10 mouse cellular contexts compared by ENCODE assay signal in genomic region chr13:49242321-49243065, GRCm38 (mm10). TPM values are rescaled to one million over a fixed set of nuclear protein-coding genes. Genes with fewer than 3 reads are reported as not detected.
DNase-seq lines count a peak whose midpoint lies in the region; ATAC-seq and TF ChIP-seq lines count a peak whose summit lies in the region.
"Had no signal": no experiment of that assay in that cellular context is flagged by ENCODE, and none has a peak within 500 bp of the region (broad histone marks: within the 10 kb centered on the region; RNA-seq: fewer than 3 reads in every experiment).

No protein-coding gene starts in this region.

- peaks cover 9% of the 10 kb centered on the region for H3K9me3 ChIP-seq in CH12.LX (replicated peaks; ENCODE audit: low read length)
- no peaks in the 10 kb centered on the region for H3K9me3 ChIP-seq in liver, embryonic 14.5 days (ENCODE audit: control insufficient read depth, low read length)
- H3K9me3 ChIP-seq in forebrain, embryonic 10.5 days: no peaks in the 10 kb centered on the region
- H3K9me3 ChIP-seq in intestine, embryonic 15.5 days: no peaks in the 10 kb centered on the region

- dilution Hi-C loops in CH12.LX (cut with MboI; ENCODE audit: extremely low pct_ligation_motif_present, extremely low pct_unique_long_range_greater_than_20kb, low sequenced_read_pairs): no loop called here

- peak; percentile 72; the same call in 1 of the 2 replicates for TF ChIP-seq EP300 in CH12.LX (IDR thresholded peaks at IDR 0.05; ENCODE audit: low read length)
- no peak for TF ChIP-seq EP300 in liver, embryonic 14.5 days (IDR thresholded peaks at IDR 0.05; ENCODE audit: low read depth)

- peak; percentile 48 for DNase-seq in adrenal gland, postnatal 14 days
- DNase-seq in adrenal gland, adult 8-10 months: no peak
- DNase-seq in CH12.LX (ENCODE audit: extremely low read depth): peak; percentile 91
- DNase-seq in liver, embryonic 14.5 days (ENCODE audit: low read depth in 3 of 3, low spot score in 3 of 3): peak in 2 of 3 experiments; percentile 26 to 34
- no peak for DNase-seq in forebrain, embryonic 10.5 days (ENCODE audit: extremely low spot score, low spot score)
- DNase-seq in right cerebral cortex, postnatal 4 days: no peak
- DNase-seq: cerebellum, postnatal 14 days; midbrain, embryonic 14.5 days had no signal

- no peak for TF ChIP-seq RAD21 in CH12.LX (IDR thresholded peaks at IDR 0.05; ENCODE audit: low read depth, low read length)

- peak; percentile 83 for ATAC-seq in liver, embryonic 14.5 days (ENCODE audit: insufficient read depth)
- no peak for ATAC-seq in intestine, embryonic 15.5 days

- H3K79me2 ChIP-seq in CH12.LX (replicated peaks; ENCODE audit: control insufficient read depth, extremely low read depth, insufficient read depth, poor library complexity, severe bottlenecking): no peaks in the 10 kb centered on the region

- no peak for TF ChIP-seq CTCF in CH12.LX (conservative IDR thresholded peaks at IDR 0.05 in 1 of 2, IDR thresholded peaks at IDR 0.05 in 1 of 2; ENCODE audit: low read depth in 2 of 2, low read length in 2 of 2)
- no peak for TF ChIP-seq CTCF in liver, embryonic 14.5 days (IDR thresholded peaks at IDR 0.05; ENCODE audit: low read depth)
- no peak for TF ChIP-seq CTCF in small intestine, adult 2 months (IDR thresholded peaks at IDR 0.05; ENCODE audit: extremely low read depth, insufficient read length, insufficient replicate concordance, low read depth, low read length)

- H3K27ac ChIP-seq in CH12.LX (ENCODE audit: insufficient read depth, low read depth): peak overlapping the region; percentile 79
- no peak overlapping the region for H3K27ac ChIP-seq in liver, embryonic 14.5 days
- H3K27ac ChIP-seq in small intestine, adult 2 months (ENCODE audit: insufficient read depth, low read depth, low read length): peak overlapping the region; percentile 76
- H3K27ac ChIP-seq in forebrain, embryonic 10.5 days: no peak overlapping the region
- no peak overlapping the region for H3K27ac ChIP-seq in intestine, embryonic 15.5 days

- H3K27me3 ChIP-seq in CH12.LX (replicated peaks): no peaks in the 10 kb centered on the region
- H3K27me3 ChIP-seq in liver, embryonic 14.5 days (ENCODE audit: control insufficient read depth, insufficient read depth, low read length): peaks cover 7% of the 10 kb centered on the region
- H3K27me3 ChIP-seq in small intestine, adult 2 months (ENCODE audit: control insufficient read depth, insufficient read depth, low read length): no peaks in the 10 kb centered on the region
- peaks cover 37% of the 10 kb centered on the region for H3K27me3 ChIP-seq in forebrain, embryonic 10.5 days (ENCODE audit: poor library complexity, severe bottlenecking)
- peaks cover 14% of the 10 kb centered on the region for H3K27me3 ChIP-seq in intestine, embryonic 15.5 days (replicated peaks)

- H3K4me2 ChIP-seq in CH12.LX (ENCODE audit: insufficient read depth, low read depth, poor library complexity, severe bottlenecking): peak overlapping the region; percentile 30
- H3K4me2 ChIP-seq in liver, embryonic 14.5 days (ENCODE audit: low read depth): no peak overlapping the region
- no peak overlapping the region for H3K4me2 ChIP-seq in intestine, embryonic 15.5 days (replicated peaks)

- H3K4me3 ChIP-seq in CH12.LX (replicated peaks in 1 of 3; ENCODE audit: low read depth in 2 of 3, low read length in 2 of 3, poor library complexity in 1 of 3): peak overlapping the region; percentile 36 to 50 (median 44)
- H3K4me3 ChIP-seq in liver, embryonic 14.5 days (ENCODE audit: insufficient read depth in 1 of 2, low read depth in 2 of 2, low read length in 2 of 2): no peak overlapping the region
- peak overlapping the region; percentile 24 for H3K4me3 ChIP-seq in small intestine, adult 2 months (ENCODE audit: low read depth, low read length)
- H3K4me3 ChIP-seq in forebrain, embryonic 10.5 days: no peak overlapping the region
- H3K4me3 ChIP-seq in intestine, embryonic 15.5 days (replicated peaks): no peak overlapping the region

- WGBS in liver, embryonic 14.5 days (ENCODE audit: insufficient replicate concordance): 21% methylated on average over 9 of the region's 9 CpGs
- WGBS in small intestine, adult 2 months: 68% methylated on average over 9 of the region's 9 CpGs
- WGBS in forebrain, embryonic 10.5 days: 82% methylated on average over 9 of the region's 9 CpGs
- WGBS in intestine, embryonic 15.5 days: 66% methylated on average over 9 of the region's 9 CpGs

- peak; percentile 44; the same call in 1 of the 2 replicates for TF ChIP-seq POLR2A in CH12.LX (IDR thresholded peaks at IDR 0.05; ENCODE audit: low read depth, low read length)
- TF ChIP-seq POLR2A in small intestine, adult 2 months (IDR thresholded peaks at IDR 0.05; ENCODE audit: low read depth, low read length): no peak

- in situ Hi-C loops in CH12.LX (cut with MboI; ENCODE audit: low pct_ligation_motif_present, low pct_unique_long_range_greater_than_20kb, low sequenced_read_pairs): no loop called here

- H3K36me3 ChIP-seq in CH12.LX (replicated peaks in 1 of 2; ENCODE audit: control insufficient read depth in 1 of 2, insufficient read depth in 1 of 2, low read length in 1 of 2): peaks cover 6 to 26% of the 10 kb centered on the region in 2 experiments
- no peaks in the 10 kb centered on the region for H3K36me3 ChIP-seq in liver, embryonic 14.5 days (replicated peaks; ENCODE audit: control insufficient read depth, insufficient read depth, low read depth)
- H3K36me3 ChIP-seq in small intestine, adult 2 months (ENCODE audit: control insufficient read depth, insufficient read depth, low read length): no peaks in the 10 kb centered on the region
- no peaks in the 10 kb centered on the region for H3K36me3 ChIP-seq in forebrain, embryonic 10.5 days (replicated peaks)
- no peaks in the 10 kb centered on the region for H3K36me3 ChIP-seq in intestine, embryonic 15.5 days

- peak overlapping the region; percentile 24; the same call in 1 of the 2 replicates for H3K9ac ChIP-seq in CH12.LX (ENCODE audit: insufficient read depth, low read depth)
- H3K9ac ChIP-seq in liver, embryonic 14.5 days (replicated peaks): no peak overlapping the region
- no peak overlapping the region for H3K9ac ChIP-seq in intestine, embryonic 15.5 days

- peaks cover 14 to 46% of the 10 kb centered on the region in 2 experiments for H3K4me1 ChIP-seq in CH12.LX (ENCODE audit: control insufficient read depth in 1 of 2, insufficient read depth in 2 of 2)
- H3K4me1 ChIP-seq in liver, embryonic 14.5 days (replicated peaks; ENCODE audit: control insufficient read depth in 2 of 2, insufficient read depth in 2 of 2, low read length in 1 of 2): peaks cover 0 to 22% of the 10 kb centered on the region in 2 experiments
- peaks cover 3% of the 10 kb centered on the region; the same call in 1 of the 2 replicates for H3K4me1 ChIP-seq in small intestine, adult 2 months (ENCODE audit: control insufficient read depth, insufficient read depth, insufficient read length, low read length)
- H3K4me1 ChIP-seq in forebrain, embryonic 10.5 days: peaks cover 15% of the 10 kb centered on the region
- peaks cover 3% of the 10 kb centered on the region for H3K4me1 ChIP-seq in intestine, embryonic 15.5 days (replicated peaks)

TF ChIP-seq in CH12.LX, 34 proteins besides CTCF, POLR2A, EP300 and RAD21 (continues in another document):
- peak; percentile 55; the same call in 1 of the 2 replicates for TF ChIP-seq ELF1 (IDR thresholded peaks at IDR 0.05; ENCODE audit: low read depth, low read length)
- TF ChIP-seq USF2 (conservative IDR thresholded peaks at IDR 0.05; ENCODE audit: low read depth, low read length): no peak; the same call in 1 of the 2 replicates
- TF ChIP-seq MAFK (IDR thresholded peaks at IDR 0.05; ENCODE audit: insufficient replicate concordance, low read length): no peak
- TF ChIP-seq CHD1 (IDR thresholded peaks at IDR 0.05; ENCODE audit: low read depth, low read length): no peak
- no peak for TF ChIP-seq RCOR1 (conservative IDR thresholded peaks at IDR 0.05; ENCODE audit: low read depth, low read length)

RNA-seq across cellular contexts. Expression of gene Susd3, which starts 6.0 kb away (rescaled TPM):
- 0.70 and 3.6 TPM in 2 replicates for total RNA-seq in adrenal gland, postnatal 14 days (2021)
- total RNA-seq in adrenal gland, adult 8-10 months (2022): 10 to 100 TPM in 2 of 4 experiments, 1 to 10 TPM in 2; 3.0 to 97.4 (median 38.5) TPM
- total RNA-seq in CH12.LX (2012; rRNA removed): 7.7 and 12.0 TPM in 2 replicates
- total RNA-seq in CH12.LX (2014; rRNA removed): 19.0 and 24.2 TPM in 2 replicates
- 6.0 and 8.2 TPM in 2 replicates for polyA plus RNA-seq in CH12.LX (2012; ENCODE audit: insufficient read length, low read depth)
- 1.1 and 1.3 TPM in 2 replicates for polyA plus RNA-seq in liver, embryonic 14.5 days (2012; rRNA removed)
- 1.2 and 1.4 TPM in 2 replicates for polyA plus RNA-seq in liver, embryonic 14.5 days (2014; fragmentation: Nextera tagmentation; extraction: Ambion mirVana)
- polyA plus RNA-seq in small intestine, adult 2 months (2012; rRNA removed): 3.2 and 5.1 TPM in 2 replicates
- polyA plus RNA-seq in forebrain, embryonic 10.5 days (2016; fragmentation: Nextera tagmentation; extraction: Ambion mirVana): 0.82 and 0.95 TPM in 2 replicates
- 0.94 and 1.4 TPM in 2 replicates for polyA plus RNA-seq in intestine, embryonic 15.5 days (2015; fragmentation: Nextera tagmentation; extraction: Ambion mirVana)

RNA-seq across cellular contexts. Expression of gene Card19, which starts 26.7 kb away (rescaled TPM):
- total RNA-seq in adrenal gland, postnatal 14 days (2021): 60.3 and 60.6 TPM in 2 replicates
- total RNA-seq in adrenal gland, adult 8-10 months (2022): 10 to 100 TPM; 44.8 to 81.7 (median 62.8) TPM
- total RNA-seq in CH12.LX (2012; rRNA removed): 4.9 and 5.2 TPM in 2 replicates
- 3.8 and 3.9 TPM in 2 replicates for total RNA-seq in CH12.LX (2014; rRNA removed)
- 5.7 and 9.3 TPM in 2 replicates for polyA plus RNA-seq in CH12.LX (2012; ENCODE audit: insufficient read length, low read depth)
- 9.8 and 12.6 TPM in 2 replicates for polyA plus RNA-seq in liver, embryonic 14.5 days (2012; rRNA removed)
- 14.3 and 16.2 TPM in 2 replicates for polyA plus RNA-seq in liver, embryonic 14.5 days (2014; fragmentation: Nextera tagmentation; extraction: Ambion mirVana)
- polyA plus RNA-seq in small intestine, adult 2 months (2012; rRNA removed): 107 and 237 TPM in 2 replicates
- 21.0 and 22.1 TPM in 2 replicates for polyA plus RNA-seq in forebrain, embryonic 10.5 days (2016; fragmentation: Nextera tagmentation; extraction: Ambion mirVana)
- 52.6 and 54.8 TPM in 2 replicates for polyA plus RNA-seq in intestine, embryonic 15.5 days (2015; fragmentation: Nextera tagmentation; extraction: Ambion mirVana)

RNA-seq across cellular contexts. Expression of gene Ninj1, which starts 55.2 kb away (rescaled TPM):
- 69.8 and 83.7 TPM in 2 replicates for total RNA-seq in adrenal gland, postnatal 14 days (2021)
- 10 to 100 TPM; 55.5 to 58.6 (median 58.0) TPM for total RNA-seq in adrenal gland, adult 8-10 months (2022)
- total RNA-seq in CH12.LX (2012; rRNA removed): 12.7 and 14.2 TPM in 2 replicates
- total RNA-seq in CH12.LX (2014; rRNA removed): 18.8 and 21.2 TPM in 2 replicates
- polyA plus RNA-seq in CH12.LX (2012; ENCODE audit: insufficient read length, low read depth): 24.9 and 25.2 TPM in 2 replicates
- polyA plus RNA-seq in liver, embryonic 14.5 days (2012; rRNA removed): 29.0 and 43.5 TPM in 2 replicates
- 43.7 and 45.6 TPM in 2 replicates for polyA plus RNA-seq in liver, embryonic 14.5 days (2014; fragmentation: Nextera tagmentation; extraction: Ambion mirVana)
- 53.6 and 84.7 TPM in 2 replicates for polyA plus RNA-seq in small intestine, adult 2 months (2012; rRNA removed)
- polyA plus RNA-seq in forebrain, embryonic 10.5 days (2016; fragmentation: Nextera tagmentation; extraction: Ambion mirVana): 22.7 and 24.1 TPM in 2 replicates
- 54.8 and 62.1 TPM in 2 replicates for polyA plus RNA-seq in intestine, embryonic 15.5 days (2015; fragmentation: Nextera tagmentation; extraction: Ambion mirVana)

Comparison
In these comparisons a context has a peak if more than half of its experiments do, and no peak if none do; other contexts are left out.
1. DNase-seq: peak in adrenal gland, postnatal 14 days (single experiment), CH12.LX (single experiment) and liver, embryonic 14.5 days (2 of 3); none in adrenal gland, adult 8-10 months (single experiment), forebrain, embryonic 10.5 days (single experiment) and right cerebral cortex, postnatal 4 days (single experiment).
2. H3K27ac ChIP-seq: peak in CH12.LX (single experiment) and small intestine, adult 2 months (single experiment); none in liver, embryonic 14.5 days (single experiment), forebrain, embryonic 10.5 days (single experiment) and intestine, embryonic 15.5 days (single experiment).
3. H3K4me3 ChIP-seq: peak in CH12.LX (3 of 3) and small intestine, adult 2 months (single experiment); none in liver, embryonic 14.5 days (0 of 2), forebrain, embryonic 10.5 days (single experiment) and intestine, embryonic 15.5 days (single experiment).